Mouse (Mus musculus): Measurements from ENCODE around the gene Zfp184.

Gene Zfp184

DNA sequence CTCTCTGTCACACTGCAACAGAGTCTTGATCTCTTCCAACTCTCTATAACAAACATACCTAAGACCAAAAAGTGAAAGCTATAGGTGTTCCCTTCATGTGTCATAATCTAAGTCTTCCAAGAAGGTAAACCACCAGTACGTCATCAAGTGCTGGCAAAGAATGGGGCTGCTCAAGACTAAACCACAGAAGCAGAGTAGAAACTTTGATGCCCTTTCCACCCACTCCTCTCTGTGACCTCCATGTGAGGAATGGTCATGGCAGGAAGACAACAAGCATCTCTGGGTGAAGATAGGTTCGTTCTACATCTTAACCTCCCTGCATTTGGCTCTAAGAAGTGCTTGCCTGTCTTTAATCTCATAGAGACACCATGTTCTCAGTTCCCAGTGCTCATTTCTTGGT lies 39.6 kb downstream of the Zfp184 start:
- DNase-seq (ENCODE audit: low read depth, low spot score) = no peak

- DNase-seq (ENCODE audit: low read depth, low spot score) = no peak
Observed at GRCm38 (mm10) chr13:21992550-21992949, 47.7 kb downstream of the Zfp184 start.

GRCm38 (mm10) chr13:21993957-21994738 lies 49.3 kb downstream of the Zfp184 start:
- DNase-seq (ENCODE audit: low read depth, low spot score) = peak; percentile 83

DNA sequence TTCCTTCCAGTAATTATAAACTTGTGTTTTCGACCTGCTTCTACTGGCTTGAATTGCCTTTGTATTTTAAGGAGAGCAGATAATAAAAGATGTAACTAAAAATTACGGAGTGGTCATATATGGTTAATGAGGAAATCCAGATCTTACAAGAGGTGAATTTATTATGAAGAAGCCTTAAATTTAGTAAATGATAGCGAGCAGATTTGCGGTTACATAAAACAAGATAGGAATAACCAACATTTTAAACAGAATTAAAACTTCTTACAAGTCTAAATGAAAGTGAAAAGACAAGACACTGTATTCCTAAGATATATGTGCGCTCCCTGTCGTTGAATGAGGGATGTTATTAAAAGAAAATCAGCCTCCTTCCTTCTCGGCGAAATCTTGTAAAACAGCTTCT lies 50.0 kb downstream of the Zfp184 start:
- no peak for DNase-seq (ENCODE audit: low read depth, low spot score)

DNA sequence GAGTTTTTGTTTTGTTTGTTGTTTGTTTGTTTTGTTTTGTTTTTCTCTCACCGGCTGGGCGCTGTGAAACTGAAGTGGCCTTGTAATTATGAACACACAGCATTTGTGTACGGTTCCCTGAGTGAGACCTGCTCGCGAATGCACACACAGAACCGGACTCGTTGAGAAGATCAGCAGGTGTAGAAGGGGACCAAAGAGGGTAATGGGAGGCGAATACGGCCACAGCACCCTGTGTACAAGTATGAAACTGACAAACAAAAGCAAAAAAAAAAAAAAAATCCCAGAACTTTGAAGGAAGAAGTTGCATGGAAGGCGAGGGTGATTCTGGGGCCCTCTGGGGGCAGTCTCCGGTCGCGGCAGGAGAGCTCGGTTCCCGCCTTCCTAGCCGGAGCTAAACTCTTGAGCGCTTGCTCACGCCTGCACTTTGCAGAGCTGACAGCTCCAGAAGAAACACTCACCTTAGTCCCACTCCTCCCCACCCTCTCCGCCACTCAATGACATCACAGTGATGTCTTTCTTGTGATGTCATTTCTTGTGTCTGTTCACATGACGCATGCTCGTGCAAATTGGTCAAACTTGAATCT lies 50.5 kb downstream of the Zfp184 start:
- peak; percentile 84 for DNase-seq (ENCODE audit: low read depth, low spot score)

DNA sequence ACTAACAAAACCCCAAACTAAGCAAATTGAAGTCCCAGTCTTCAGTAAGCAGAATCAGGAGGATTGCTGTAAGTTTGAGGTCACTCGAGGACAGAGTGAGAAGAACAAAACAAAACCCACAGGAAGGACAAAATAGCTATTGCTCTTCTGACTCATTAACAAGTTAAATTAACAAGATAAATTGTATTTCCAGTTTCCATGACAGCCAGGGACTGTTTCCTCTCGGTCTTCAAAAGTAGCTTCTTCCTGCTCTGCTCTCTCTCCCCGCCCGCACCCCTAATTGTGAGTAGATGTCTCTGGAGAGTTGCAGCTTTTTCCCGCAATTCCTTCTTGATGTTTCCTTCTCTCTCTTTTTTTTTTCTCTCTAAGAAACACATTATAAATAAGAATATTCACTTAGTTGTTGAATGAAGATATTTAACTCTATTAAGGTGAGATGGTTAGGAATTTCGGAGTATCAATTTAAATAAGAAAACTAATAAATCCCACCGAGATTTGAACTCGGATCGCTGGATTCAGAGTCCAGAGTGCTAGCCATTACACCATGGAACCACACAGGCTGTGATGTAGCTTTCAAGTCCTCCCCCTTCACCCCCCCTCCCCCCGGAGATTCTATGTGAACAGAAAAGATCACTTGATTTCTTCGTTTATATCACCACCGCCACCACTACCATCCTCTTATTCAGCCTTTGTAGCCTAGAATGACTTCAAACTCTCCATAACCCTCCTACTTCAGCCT lies 51.4 kb downstream of the Zfp184 start:
- DNase-seq (ENCODE audit: low read depth, low spot score) = peak; percentile 77

DNA sequence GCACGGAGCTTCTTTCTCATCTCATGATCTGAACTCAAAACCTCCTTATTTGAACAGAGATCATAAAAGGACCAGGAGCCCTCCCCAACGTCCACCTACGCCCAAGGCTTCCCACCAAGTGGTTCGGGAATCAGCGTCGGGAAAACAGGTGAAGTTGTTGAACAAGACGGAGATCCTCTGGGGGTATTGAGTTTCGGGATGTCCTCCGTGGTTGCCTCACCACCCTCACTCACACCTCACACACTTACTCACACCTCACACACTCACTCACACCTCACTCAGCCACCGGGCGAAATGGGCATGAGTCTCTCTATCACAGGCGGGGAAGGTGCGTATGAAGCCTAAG lies 51.9 kb downstream of the Zfp184 start:
- no peak for DNase-seq (ENCODE audit: low read depth, low spot score)

GRCm38 (mm10) chr13:21997201-21997820 lies 52.4 kb downstream of the Zfp184 start:
- DNase-seq (ENCODE audit: low read depth, low spot score) = no peak

GRCm38 (mm10) chr13:21997821-21998220 lies 52.9 kb downstream of the Zfp184 start:
- no peak for DNase-seq (ENCODE audit: low read depth, low spot score)

DNA sequence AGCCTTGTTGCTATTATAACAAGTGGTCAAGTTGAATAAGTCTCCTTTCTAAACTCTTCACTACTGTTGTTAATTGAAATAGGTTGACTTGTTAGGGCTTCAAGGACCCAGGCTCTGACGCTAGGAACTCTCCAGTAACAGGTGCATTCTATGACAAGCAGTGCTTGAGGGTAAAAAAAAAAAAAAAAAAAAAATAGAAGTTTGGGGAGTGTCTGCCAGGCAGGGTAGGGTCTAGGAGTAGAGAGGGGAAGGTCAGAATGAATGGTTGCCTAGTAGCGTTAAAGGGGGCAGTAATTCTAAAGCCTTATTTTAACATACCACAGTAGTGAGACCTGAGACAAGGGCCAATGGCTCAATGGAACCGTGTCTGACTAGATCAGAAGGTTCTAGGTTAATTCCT lies 53.5 kb downstream of the Zfp184 start:
- no peak for DNase-seq (ENCODE audit: low read depth, low spot score)

DNA sequence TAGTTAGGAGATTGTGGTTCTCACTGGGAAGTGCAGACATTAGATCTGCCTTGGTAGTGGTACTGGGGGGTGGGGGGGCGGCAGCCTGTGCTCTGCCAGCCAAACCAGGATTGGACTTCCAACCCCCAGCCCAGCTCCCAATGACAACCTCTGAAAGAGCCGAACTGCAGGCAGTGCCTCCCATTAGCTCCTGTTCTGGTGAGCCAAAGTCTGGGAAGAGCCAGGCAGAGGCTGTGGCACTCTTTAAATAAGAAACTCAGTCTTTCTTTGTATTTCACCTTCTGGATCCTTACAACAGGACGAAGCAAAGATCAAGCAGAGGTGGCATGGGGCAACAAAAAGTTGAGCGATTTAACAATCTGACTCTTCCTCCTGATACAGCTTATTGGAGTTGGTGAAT lies 54.3 kb downstream of the Zfp184 start:
- no peak for DNase-seq (ENCODE audit: low read depth, low spot score)

- no peak for DNase-seq (ENCODE audit: low read depth, low spot score)
Observed at GRCm38 (mm10) chr13:22001346-22001745, 56.5 kb downstream of the Zfp184 start.

DNA sequence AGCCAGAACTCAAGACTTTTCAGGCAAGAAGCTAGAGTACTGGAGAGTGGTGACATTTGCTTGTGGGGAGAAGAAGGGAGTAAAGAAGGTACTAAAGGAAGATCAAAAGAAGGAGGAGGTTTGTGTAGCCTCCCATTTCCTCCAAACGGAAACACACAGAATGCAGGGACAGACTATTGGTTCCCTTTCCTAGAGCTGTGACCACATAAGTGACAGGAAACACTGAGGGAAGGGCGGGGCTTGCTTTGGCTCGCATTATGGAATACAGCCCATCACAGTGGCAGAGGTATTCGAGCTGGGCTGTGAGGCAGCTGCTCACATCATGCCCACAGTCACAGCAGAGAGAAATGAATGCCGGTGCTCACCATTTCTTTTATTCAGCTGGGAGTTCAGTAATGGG lies 56.9 kb downstream of the Zfp184 start:
- DNase-seq (ENCODE audit: low read depth, low spot score) = no peak

DNA sequence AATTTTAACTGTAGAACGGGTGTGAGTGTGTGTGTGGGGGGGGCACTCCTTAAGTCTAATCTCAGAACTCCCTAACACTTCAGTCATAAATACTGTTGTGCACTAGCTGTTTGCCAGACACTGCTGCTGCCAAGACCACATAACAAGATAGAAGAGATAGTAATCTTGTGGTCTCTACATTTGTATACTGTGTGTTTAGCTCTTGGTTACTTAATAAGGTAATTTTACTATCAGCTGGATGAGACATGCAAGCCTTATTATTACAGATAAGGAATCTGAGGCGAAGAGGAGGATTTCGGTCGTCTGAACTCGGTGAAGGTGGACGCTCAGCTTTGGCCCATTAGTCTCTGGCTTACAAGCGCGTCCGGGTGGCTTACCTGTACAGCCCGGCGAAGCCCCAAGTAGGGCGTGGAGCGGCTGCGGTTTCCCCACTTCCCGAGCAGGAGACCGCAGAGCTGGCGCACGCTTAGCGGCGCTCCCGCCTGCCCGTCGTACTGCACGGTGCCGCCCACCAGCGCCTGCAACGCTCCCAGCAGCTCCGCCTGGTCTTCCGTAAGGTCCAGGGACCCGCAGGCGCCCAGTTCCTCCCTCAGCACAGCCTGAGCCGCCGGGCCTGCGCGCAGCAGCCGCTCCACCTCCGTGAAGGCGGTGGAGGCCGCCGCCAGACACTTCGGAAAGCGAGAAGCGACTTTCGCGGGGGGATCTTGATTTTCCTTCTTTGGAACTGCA lies 60.9 kb downstream of the Zfp184 start:
- peak; percentile 72 for DNase-seq (ENCODE audit: low read depth, low spot score)

- DNase-seq (ENCODE audit: low read depth, low spot score) = peak; percentile 91
Observed at GRCm38 (mm10) chr13:22006334-22007120, 61.6 kb downstream of the Zfp184 start.

- no peak for DNase-seq (ENCODE audit: low read depth, low spot score)
Observed at GRCm38 (mm10) chr13:22007121-22007510, 62.2 kb downstream of the Zfp184 start.

DNA sequence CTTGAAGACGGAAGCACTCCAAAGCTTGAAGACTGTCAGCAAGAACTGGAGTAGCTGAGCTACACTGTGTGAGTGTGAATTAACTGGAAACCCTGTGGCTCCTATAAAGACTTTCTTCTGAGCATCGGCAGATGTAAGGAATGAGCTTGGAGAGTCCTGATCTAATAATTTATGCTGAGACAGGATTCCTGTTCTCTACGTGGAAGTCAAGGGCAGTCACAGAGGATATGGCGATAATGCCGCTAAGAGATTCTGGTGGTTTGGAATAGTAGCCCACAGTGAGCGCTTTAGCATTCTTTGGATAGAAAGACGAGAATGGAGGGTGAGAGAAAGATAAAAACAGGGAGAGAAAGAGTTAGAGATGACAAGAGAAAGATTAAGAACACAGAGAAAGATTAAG lies 63.0 kb downstream of the Zfp184 start:
- no peak for DNase-seq (ENCODE audit: low read depth, low spot score)

DNA sequence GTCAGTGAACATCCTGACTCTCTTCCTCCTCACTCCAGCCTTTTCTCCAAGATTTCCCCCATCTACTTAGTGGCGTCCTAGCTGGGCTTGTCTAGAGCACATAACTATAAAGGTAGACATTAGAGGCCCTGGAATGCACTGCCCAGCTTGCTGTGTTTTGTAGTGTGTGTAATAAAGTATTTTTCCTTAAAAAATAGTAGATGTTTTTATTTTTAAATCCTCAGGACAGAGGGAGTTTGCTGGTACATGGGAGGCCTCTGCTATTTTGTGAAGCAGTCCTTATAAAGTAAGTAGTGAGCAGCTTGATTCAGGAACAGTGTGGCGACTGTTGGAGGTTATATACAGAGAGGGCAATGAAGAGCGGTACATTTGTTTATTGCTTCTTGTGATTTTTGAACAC lies 63.8 kb downstream of the Zfp184 start:
- DNase-seq (ENCODE audit: low read depth, low spot score) = no peak

- no peak for DNase-seq (ENCODE audit: low read depth, low spot score)
Observed at GRCm38 (mm10) chr13:22009642-22010041, 64.7 kb downstream of the Zfp184 start, which contains the start of gene Prss16. Gene Prss16 (minus strand): TSS chr13:22009742.
